16 mouse cellular contexts compared by ENCODE assay signal in the genomic region with DNA sequence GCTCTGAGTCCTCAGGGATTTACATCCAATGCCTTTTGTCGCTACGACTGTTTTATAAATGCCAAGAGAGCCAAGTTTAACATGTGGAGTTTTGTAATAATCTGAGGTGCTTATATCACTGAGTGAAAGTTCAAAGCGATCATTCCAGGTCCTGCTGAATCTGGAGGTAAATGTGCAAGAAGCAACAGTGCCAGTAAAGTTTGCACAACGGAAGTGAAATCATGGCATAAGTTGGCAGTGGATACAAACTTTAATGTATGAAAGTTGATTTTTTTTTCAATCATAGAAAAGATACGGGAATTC.
"Had no signal": no experiment of that assay in that cellular context is flagged by ENCODE, and none has a peak within 500 bp of the region (broad histone marks: within the 10 kb centered on the region; RNA-seq: fewer than 3 reads in every experiment).

No protein-coding gene starts in this region.

- H3K27ac ChIP-seq: neural tube, embryonic 13.5 days; neural tube, embryonic 15.5 days; stomach, embryonic 15.5 days; stomach, postnatal 0 days had no signal

- H3K4me2 ChIP-seq: neural tube, embryonic 13.5 days; neural tube, embryonic 15.5 days; stomach, embryonic 15.5 days had no signal

- H3K4me3 ChIP-seq: neural tube, embryonic 13.5 days; neural tube, embryonic 15.5 days; stomach, embryonic 15.5 days had no signal

- DNase-seq: retina, postnatal 1 day; right cerebral cortex, adult 18-20 months; right cerebral cortex, postnatal 14 days; right cerebral cortex, postnatal 25 days; right cerebral cortex, postnatal 4 days; spleen, adult 18-20 months; thymus, adult 18-20 months; thymus, adult 2 months; thymus, postnatal 14 days; thymus, postnatal 25 days; thymus, postnatal 36 days; thymus, postnatal 4 days had no signal

- H3K36me3 ChIP-seq: neural tube, embryonic 13.5 days; neural tube, embryonic 15.5 days; stomach, embryonic 15.5 days had no signal

- H3K4me1 ChIP-seq: neural tube, embryonic 13.5 days; neural tube, embryonic 15.5 days; stomach, embryonic 15.5 days had no signal

- H3K9ac ChIP-seq: neural tube, embryonic 13.5 days; neural tube, embryonic 15.5 days; stomach, embryonic 15.5 days had no signal

- H3K9me3 ChIP-seq: neural tube, embryonic 13.5 days; neural tube, embryonic 15.5 days; stomach, embryonic 15.5 days had no signal

- H3K27me3 ChIP-seq: neural tube, embryonic 13.5 days; neural tube, embryonic 15.5 days; stomach, embryonic 15.5 days had no signal
